11 mouse cellular contexts compared by ENCODE assay signal in the genomic region with DNA sequence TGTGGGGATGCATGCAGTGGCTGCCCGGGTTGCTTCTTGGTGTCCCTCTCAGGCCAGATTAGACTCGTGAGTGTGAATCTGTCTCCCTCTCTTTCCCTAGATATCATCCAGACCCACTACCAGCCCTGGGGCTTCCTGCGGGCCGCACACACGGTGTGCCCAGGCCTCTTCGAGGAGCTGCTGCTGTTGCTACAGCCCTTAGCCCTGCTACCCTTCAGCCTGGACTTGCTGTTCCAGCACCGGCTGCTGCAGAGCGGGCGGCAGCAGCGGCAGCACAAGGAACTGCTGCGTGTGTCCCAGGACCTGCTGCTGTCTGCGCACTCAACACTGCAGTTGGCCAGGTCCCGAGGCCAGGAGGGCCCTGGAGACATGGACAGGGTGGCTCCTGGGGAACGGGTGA. TPM values are rescaled to one million over a fixed set of nuclear protein-coding genes. Genes with fewer than 3 reads are reported as not detected.
DNase-seq lines count a peak whose midpoint lies in the region; ATAC-seq and TF ChIP-seq lines count a peak whose summit lies in the region.
"Had no signal": no experiment of that assay in that cellular context is flagged by ENCODE, and none has a peak within 500 bp of the region (broad histone marks: within the 10 kb centered on the region; RNA-seq: fewer than 3 reads in every experiment).

No protein-coding gene starts in this region.

- H3K4me1 ChIP-seq in hindbrain, embryonic 10.5 days (replicated peaks): peaks cover 49% of the 10 kb centered on the region
- H3K4me1 ChIP-seq in hindbrain, embryonic 14.5 days (replicated peaks; ENCODE audit: control insufficient read depth, insufficient read depth, low read length): peaks cover 15% of the 10 kb centered on the region
- peaks cover 67% of the 10 kb centered on the region for H3K4me1 ChIP-seq in E14TG2a.4 (replicated peaks; ENCODE audit: low read depth, low read length)
- no peaks in the 10 kb centered on the region; the same call in none of the 2 replicates for H3K4me1 ChIP-seq in embryonic facial prominence, embryonic 11.5 days (ENCODE audit: control insufficient read depth, insufficient read depth, low read length)
- H3K4me1 ChIP-seq in limb, embryonic 13.5 days: peaks cover 38% of the 10 kb centered on the region

- H3K4me2 ChIP-seq in hindbrain, embryonic 14.5 days (replicated peaks): no peak overlapping the region
- H3K4me2 ChIP-seq in embryonic facial prominence, embryonic 11.5 days (ENCODE audit: low read depth, low read length): 0 out of 2 replicates have a peak overlapping the region, but pooled peaks have one; percentile 19
- H3K4me2 ChIP-seq in limb, embryonic 13.5 days (replicated peaks): peak overlapping the region; percentile 47

- no peak for DNase-seq in hindbrain, embryonic 10.5 days (ENCODE audit: low spot score)
- DNase-seq in hindbrain, embryonic 14.5 days (ENCODE audit: low spot score): no peak
- no peak for DNase-seq in embryonic facial prominence, embryonic 11.5 days (ENCODE audit: low spot score)
- DNase-seq in right cerebral cortex, adult 2 months (ENCODE audit: low spot score in 2 of 2): no peak
- DNase-seq in gastrocnemius, postnatal 4 days (ENCODE audit: low spot score in 2 of 2): no peak
- DNase-seq: heart, postnatal 14 days; right cerebral cortex, adult 18-20 months had no signal

- 17% methylated on average over 14 of the region's 14 CpGs for WGBS in hindbrain, embryonic 10.5 days
- WGBS in hindbrain, embryonic 14.5 days: 27% methylated on average over 14 of the region's 14 CpGs
- WGBS in embryonic facial prominence, embryonic 11.5 days: 17% methylated on average over 14 of the region's 14 CpGs
- 21% methylated on average over 14 of the region's 14 CpGs for WGBS in limb, embryonic 13.5 days

- peak overlapping the region; percentile 38 for H3K4me3 ChIP-seq in hindbrain, embryonic 10.5 days
- no peak overlapping the region for H3K4me3 ChIP-seq in hindbrain, embryonic 14.5 days (replicated peaks; ENCODE audit: low read length)
- peak overlapping the region; percentile 66 for H3K4me3 ChIP-seq in E14TG2a.4 (replicated peaks; ENCODE audit: low read length)
- H3K4me3 ChIP-seq in embryonic facial prominence, embryonic 11.5 days (ENCODE audit: low read depth, low read length): no peak overlapping the region
- H3K4me3 ChIP-seq in limb, embryonic 13.5 days: peak overlapping the region; percentile 15

- no peak for TF ChIP-seq CTCF in E14TG2a.4 (conservative IDR thresholded peaks at IDR 0.05; ENCODE audit: low read length)

- no peak for ATAC-seq in hindbrain, embryonic 14.5 days (ENCODE audit: low FRiP score)
- ATAC-seq in embryonic facial prominence, embryonic 11.5 days (replicated peaks; ENCODE audit: insufficient number of reproducible peaks, low FRiP score, low TSS enrichment, low read depth): no peak
- ATAC-seq in limb, embryonic 13.5 days (ENCODE audit: low FRiP score, low read depth): no peak
- ATAC-seq in megakaryocyte, adult 5-6 weeks (ENCODE audit: poor library complexity, severe bottlenecking): no peak

- peaks cover 56% of the 10 kb centered on the region for H3K36me3 ChIP-seq in hindbrain, embryonic 10.5 days
- H3K36me3 ChIP-seq in hindbrain, embryonic 14.5 days (replicated peaks; ENCODE audit: control insufficient read depth, insufficient read depth): peaks cover 66% of the 10 kb centered on the region
- peaks cover 45% of the 10 kb centered on the region for H3K36me3 ChIP-seq in E14TG2a.4 (ENCODE audit: insufficient read depth, low read length)
- 0 out of 2 replicates have a peak, but pooled peaks cover 3% of the 10 kb centered on the region for H3K36me3 ChIP-seq in embryonic facial prominence, embryonic 11.5 days (replicated peaks; ENCODE audit: control insufficient read depth, insufficient read depth, low read depth, low read length)
- peaks cover 58% of the 10 kb centered on the region for H3K36me3 ChIP-seq in limb, embryonic 13.5 days

- H3K9me3 ChIP-seq in hindbrain, embryonic 10.5 days: no peaks in the 10 kb centered on the region
- H3K9me3 ChIP-seq in hindbrain, embryonic 14.5 days (ENCODE audit: control insufficient read depth, low read length): no peaks in the 10 kb centered on the region
- no peaks in the 10 kb centered on the region for H3K9me3 ChIP-seq in E14TG2a.4 (ENCODE audit: low read length)
- no peaks in the 10 kb centered on the region for H3K9me3 ChIP-seq in embryonic facial prominence, embryonic 11.5 days (replicated peaks; ENCODE audit: control insufficient read depth, low read length)
- H3K9me3 ChIP-seq in limb, embryonic 13.5 days: no peaks in the 10 kb centered on the region

- no peak overlapping the region for H3K9ac ChIP-seq in hindbrain, embryonic 14.5 days
- H3K9ac ChIP-seq in embryonic facial prominence, embryonic 11.5 days (replicated peaks; ENCODE audit: low read length): peak overlapping the region; percentile 4; the same call in 1 of the 2 replicates
- peak overlapping the region; percentile 58 for H3K9ac ChIP-seq in limb, embryonic 13.5 days

- peak overlapping the region; percentile 50 for H3K27ac ChIP-seq in hindbrain, embryonic 10.5 days
- H3K27ac ChIP-seq in hindbrain, embryonic 14.5 days: no peak overlapping the region
- no peak overlapping the region for H3K27ac ChIP-seq in embryonic facial prominence, embryonic 11.5 days (replicated peaks; ENCODE audit: low read depth, low read length)
- no peak overlapping the region for H3K27ac ChIP-seq in limb, embryonic 13.5 days

- peaks cover 90% of the 10 kb centered on the region for H3K27me3 ChIP-seq in hindbrain, embryonic 10.5 days (ENCODE audit: insufficient read depth, poor library complexity, severe bottlenecking)
- H3K27me3 ChIP-seq in hindbrain, embryonic 14.5 days (ENCODE audit: control insufficient read depth, insufficient read depth, low read length): peaks cover 29% of the 10 kb centered on the region
- peaks cover 89% of the 10 kb centered on the region for H3K27me3 ChIP-seq in E14TG2a.4 (ENCODE audit: insufficient read depth, low read length)
- H3K27me3 ChIP-seq in embryonic facial prominence, embryonic 11.5 days (ENCODE audit: control insufficient read depth, insufficient read depth, low read length): peaks cover 36% of the 10 kb centered on the region
- peaks cover 84% of the 10 kb centered on the region for H3K27me3 ChIP-seq in limb, embryonic 13.5 days

RNA-seq across cellular contexts. Expression of gene Fam166b, which starts 3.7 kb away (rescaled TPM):
- 0.47 TPM in 1 of 2 replicates, not detected in the other for polyA plus RNA-seq in hindbrain, embryonic 10.5 days (2016; fragmentation: Nextera tagmentation; extraction: Ambion mirVana)
- polyA plus RNA-seq in hindbrain, embryonic 14.5 days (2014; fragmentation: Nextera tagmentation; extraction: Ambion mirVana): 1.6 and 2.2 TPM in 2 replicates
- polyA plus RNA-seq in embryonic facial prominence, embryonic 11.5 days (2014; fragmentation: Nextera tagmentation; extraction: Ambion mirVana): 0.17 TPM in 1 of 2 replicates, not detected in the other
- polyA plus RNA-seq in limb, embryonic 13.5 days (2015; fragmentation: Nextera tagmentation; extraction: Ambion mirVana): not detected in 2 replicates
- total RNA-seq in gastrocnemius, postnatal 4 days (2021): under 1 TPM in 1 of 2 experiments, not detected in 1; 0.47 TPM
- not detected in 2 replicates for total RNA-seq in megakaryocyte, adult 5-6 weeks (2015)
- not detected in 2 replicates for total RNA-seq in megakaryocyte, adult 5-6 weeks (2017)
- total RNA-seq: megakaryocyte-erythroid progenitor cell, adult 5-6 weeks had no signal

RNA-seq across cellular contexts. Expression of gene Tesk1, which starts 16.5 kb away (rescaled TPM):
- polyA plus RNA-seq in hindbrain, embryonic 10.5 days (2016; fragmentation: Nextera tagmentation; extraction: Ambion mirVana): 7.1 and 8.3 TPM in 2 replicates
- polyA plus RNA-seq in hindbrain, embryonic 14.5 days (2014; fragmentation: Nextera tagmentation; extraction: Ambion mirVana): 21.8 and 22.6 TPM in 2 replicates
- polyA plus RNA-seq in embryonic facial prominence, embryonic 11.5 days (2014; fragmentation: Nextera tagmentation; extraction: Ambion mirVana): 8.2 TPM in 2 replicates
- polyA plus RNA-seq in limb, embryonic 13.5 days (2015; fragmentation: Nextera tagmentation; extraction: Ambion mirVana): 7.7 and 10.3 TPM in 2 replicates
- total RNA-seq in gastrocnemius, postnatal 4 days (2021): 10 to 100 TPM; 39.3 to 40.9 TPM
- 5.7 and 6.3 TPM in 2 replicates for total RNA-seq in megakaryocyte, adult 5-6 weeks (2015)
- 7.6 and 9.3 TPM in 2 replicates for total RNA-seq in megakaryocyte, adult 5-6 weeks (2017)

RNA-seq across cellular contexts. Expression of gene Cd72, which starts 29.2 kb away (rescaled TPM):
- 1.8 and 2.4 TPM in 2 replicates for polyA plus RNA-seq in hindbrain, embryonic 10.5 days (2016; fragmentation: Nextera tagmentation; extraction: Ambion mirVana)
- 6.4 and 7.5 TPM in 2 replicates for polyA plus RNA-seq in hindbrain, embryonic 14.5 days (2014; fragmentation: Nextera tagmentation; extraction: Ambion mirVana)
- 2.4 and 2.7 TPM in 2 replicates for polyA plus RNA-seq in embryonic facial prominence, embryonic 11.5 days (2014; fragmentation: Nextera tagmentation; extraction: Ambion mirVana)
- polyA plus RNA-seq in limb, embryonic 13.5 days (2015; fragmentation: Nextera tagmentation; extraction: Ambion mirVana): 3.0 and 4.2 TPM in 2 replicates
- under 1 TPM; 0.32 to 0.75 TPM for total RNA-seq in gastrocnemius, postnatal 4 days (2021)
- 0.57 and 2.5 TPM in 2 replicates for total RNA-seq in megakaryocyte, adult 5-6 weeks (2015)
- 3.0 and 3.5 TPM in 2 replicates for total RNA-seq in megakaryocyte, adult 5-6 weeks (2017)

RNA-seq across cellular contexts. Expression of gene Rusc2, which starts 43.4 kb away (rescaled TPM):
- polyA plus RNA-seq in hindbrain, embryonic 10.5 days (2016; fragmentation: Nextera tagmentation; extraction: Ambion mirVana): 12.5 and 33.4 TPM in 2 replicates
- polyA plus RNA-seq in hindbrain, embryonic 14.5 days (2014; fragmentation: Nextera tagmentation; extraction: Ambion mirVana): 58.3 and 58.5 TPM in 2 replicates
- 7.4 TPM in 2 replicates for polyA plus RNA-seq in embryonic facial prominence, embryonic 11.5 days (2014; fragmentation: Nextera tagmentation; extraction: Ambion mirVana)
- 13.1 and 14.7 TPM in 2 replicates for polyA plus RNA-seq in limb, embryonic 13.5 days (2015; fragmentation: Nextera tagmentation; extraction: Ambion mirVana)
- total RNA-seq in gastrocnemius, postnatal 4 days (2021): 10 to 100 TPM; 58.6 to 63.4 TPM
- 2.1 and 3.0 TPM in 2 replicates for total RNA-seq in megakaryocyte, adult 5-6 weeks (2015)
- total RNA-seq in megakaryocyte, adult 5-6 weeks (2017): 0.77 and 2.3 TPM in 2 replicates

RNA-seq across cellular contexts. Expression of gene Sit1, which starts 58.3 kb away (rescaled TPM):
- not detected in 2 replicates for polyA plus RNA-seq in hindbrain, embryonic 10.5 days (2016; fragmentation: Nextera tagmentation; extraction: Ambion mirVana)
- not detected in 2 replicates for polyA plus RNA-seq in hindbrain, embryonic 14.5 days (2014; fragmentation: Nextera tagmentation; extraction: Ambion mirVana)
- not detected in 2 replicates for polyA plus RNA-seq in embryonic facial prominence, embryonic 11.5 days (2014; fragmentation: Nextera tagmentation; extraction: Ambion mirVana)
- not detected in 2 replicates for polyA plus RNA-seq in limb, embryonic 13.5 days (2015; fragmentation: Nextera tagmentation; extraction: Ambion mirVana)
- not detected for total RNA-seq in gastrocnemius, postnatal 4 days (2021)
- not detected in 2 replicates for total RNA-seq in megakaryocyte, adult 5-6 weeks (2015)
- total RNA-seq in megakaryocyte, adult 5-6 weeks (2017): 0.77 TPM in 1 of 2 replicates, not detected in the other

Comparison
In these comparisons a context has a peak if more than half of its experiments do, and no peak if none do; other contexts are left out.
1. H3K4me3 ChIP-seq: peak in hindbrain, embryonic 10.5 days (single experiment), E14TG2a.4 (single experiment) and limb, embryonic 13.5 days (single experiment); none in hindbrain, embryonic 14.5 days (single experiment) and embryonic facial prominence, embryonic 11.5 days (single experiment).